Mouse (Mus musculus): ENCODE data around the gene A830031A19Rik.

The A830031A19Rik gene

DNA sequence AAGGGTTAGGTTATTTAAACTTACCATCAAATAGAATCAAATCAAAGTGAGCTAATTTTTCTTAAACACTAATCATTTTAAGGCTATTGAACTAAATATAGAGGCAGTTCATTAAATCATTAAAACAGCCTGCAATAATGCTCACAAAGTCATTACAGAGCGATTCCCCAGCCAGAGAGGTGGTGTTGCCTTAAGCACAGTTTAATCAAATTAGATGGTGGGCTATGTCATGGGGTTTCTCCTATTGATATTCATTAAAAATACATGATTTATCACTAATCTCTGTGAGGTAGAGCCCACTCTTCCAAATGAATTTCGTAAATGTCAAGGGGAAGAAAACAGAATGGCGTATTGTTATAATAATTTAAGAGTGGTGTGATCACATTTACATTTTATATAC, 58.8 kb downstream of the A830031A19Rik start:
- no peak for ATAC-seq (ENCODE audit: insufficient number of reproducible peaks, low FRiP score, low TSS enrichment)

DNA sequence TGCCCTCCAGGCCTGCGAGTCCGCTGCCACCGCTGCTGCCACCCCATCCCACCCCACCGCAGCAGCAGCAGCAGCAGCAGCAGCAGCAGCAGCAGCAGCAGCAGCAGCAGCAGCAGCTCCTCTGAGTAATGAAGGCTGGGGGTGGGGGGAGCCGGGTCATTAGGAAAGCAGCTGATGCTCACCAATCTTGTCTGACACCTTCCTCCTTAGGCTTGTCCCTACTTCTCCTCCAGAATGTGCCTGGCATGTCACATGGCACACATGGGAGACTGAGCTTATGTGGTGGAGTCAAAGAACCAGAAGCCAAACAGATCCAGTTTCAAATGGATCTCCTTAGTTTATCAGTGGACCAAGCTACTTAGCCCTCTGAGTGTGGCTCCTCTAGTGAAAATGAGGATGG, 60.2 kb downstream of the A830031A19Rik start:
- ATAC-seq (ENCODE audit: insufficient number of reproducible peaks, low FRiP score, low TSS enrichment): no peak

DNA sequence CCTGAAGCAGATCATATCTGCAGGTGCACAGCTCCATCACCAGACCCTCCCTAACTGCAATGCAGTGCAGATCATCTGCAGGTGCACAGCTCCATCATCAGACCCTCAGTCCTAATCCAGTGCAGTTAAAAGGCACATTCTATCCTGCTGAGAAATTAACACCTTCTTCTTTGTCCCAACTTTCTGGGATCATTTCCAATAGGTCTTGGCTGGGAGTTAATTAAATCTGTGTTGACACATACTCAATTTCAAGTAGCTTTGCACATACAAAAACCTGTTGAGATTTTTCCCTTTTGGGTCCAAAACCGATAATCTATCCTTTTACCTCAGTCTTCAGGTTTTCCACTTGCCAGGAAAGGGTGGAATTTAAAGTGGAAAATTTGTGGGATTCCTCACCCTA, 62.6 kb downstream of the A830031A19Rik start:
- ATAC-seq (ENCODE audit: insufficient number of reproducible peaks, low FRiP score, low TSS enrichment): no peak

- no peak for ATAC-seq (ENCODE audit: insufficient number of reproducible peaks, low FRiP score, low TSS enrichment)
Observed at GRCm38 (mm10) chr11:24008976-24009375, 65.9 kb downstream of the A830031A19Rik start.

- no peak for ATAC-seq (ENCODE audit: insufficient number of reproducible peaks, low FRiP score, low TSS enrichment)
Observed at GRCm38 (mm10) chr11:24008244-24008643, 66.6 kb downstream of the A830031A19Rik start.

- ATAC-seq (ENCODE audit: insufficient number of reproducible peaks, low FRiP score, low TSS enrichment): no peak
Observed at GRCm38 (mm10) chr11:24005445-24006156, 69.3 kb downstream of the A830031A19Rik start.

GRCm38 (mm10) chr11:24000675-24001074, 74.2 kb downstream of the A830031A19Rik start:
- ATAC-seq (ENCODE audit: insufficient number of reproducible peaks, low FRiP score, low TSS enrichment): no peak

All from cerebellum, adult (tissue).